Mouse (Mus musculus) thymus, adult 2 months (tissue): ENCODE results near the gene Rnd1.

Experiments
- CTCF ChIP-seq: fragments of 200-500 bp; IDR thresholded peaks from 2 replicates; pipeline ENCODE4 v1.5.1; 2012; ENCODE audit warnings: mild to moderate bottlenecking, control low read depth, low read length, moderate library complexity, borderline replicate concordance; ENCODE audit not compliant: control insufficient read depth, poor library complexity, insufficient read depth; ENCODE audit errors: extremely low read depth
- POLR2A ChIP-seq: fragments of 200-500 bp; IDR thresholded peaks from 2 replicates; pipeline ENCODE4 v1.6.1; 2012; ENCODE audit warnings: mild to moderate bottlenecking, low read length, control low read depth, moderate library complexity; ENCODE audit not compliant: control insufficient read depth, poor library complexity, insufficient read depth; ENCODE audit errors: extremely low read depth

DNA sequence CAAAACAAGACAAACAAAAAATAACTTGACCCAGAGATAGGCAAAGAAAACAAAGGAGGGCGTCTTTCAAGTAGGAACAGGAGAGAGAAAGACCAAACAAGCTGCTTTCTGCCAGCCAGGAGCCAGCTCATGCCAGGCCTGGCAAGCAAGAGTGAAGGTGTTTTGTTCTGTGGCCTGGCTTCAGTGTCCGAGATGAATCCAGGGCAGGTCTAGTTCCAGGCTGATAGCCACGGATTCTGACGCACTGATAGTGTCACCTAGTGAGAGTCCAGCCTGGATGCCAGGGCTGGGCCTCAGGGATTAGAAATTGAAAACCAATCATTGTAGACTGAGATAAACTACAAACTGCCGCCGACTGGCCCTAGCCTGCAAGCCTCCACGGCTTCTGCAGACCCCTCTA, 716 bp upstream of the Rnd1 start:
- no peak for TF ChIP-seq CTCF
- no peak for TF ChIP-seq POLR2A
